Mouse (Mus musculus): ENCODE results near the gene Cldn4.
A peak's percentile ranks its signal among the peaks of the same experiment; 100 is the strongest.
"Not testable (repeated sequence)": the region's sequence is repeated elsewhere in the genome, so short reads cannot be mapped to it uniquely, and the experiment has no call there.

Gene Cldn4

DNA sequence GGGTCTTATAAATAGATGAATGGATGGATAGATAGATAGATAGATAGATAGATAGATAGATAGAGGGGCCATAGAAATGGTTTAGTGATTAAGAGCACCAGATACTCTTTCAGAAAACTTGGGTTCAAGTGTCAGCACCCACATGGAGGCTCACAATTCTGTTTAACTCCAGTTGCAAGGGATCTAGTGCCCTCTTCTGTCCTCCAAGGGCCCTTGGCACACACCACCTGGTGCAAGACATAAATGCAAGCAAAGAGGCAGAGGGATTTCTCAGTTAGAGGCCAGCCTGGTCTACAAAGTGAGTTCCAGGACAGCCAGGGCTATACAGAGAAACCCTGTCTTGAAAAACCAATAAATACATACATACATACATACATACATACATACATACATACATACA is 17.9 kb upstream of the Cldn4 start:
- DNase-seq (ENCODE audit: low read depth, low spot score) = not testable (repeated sequence)

DNA sequence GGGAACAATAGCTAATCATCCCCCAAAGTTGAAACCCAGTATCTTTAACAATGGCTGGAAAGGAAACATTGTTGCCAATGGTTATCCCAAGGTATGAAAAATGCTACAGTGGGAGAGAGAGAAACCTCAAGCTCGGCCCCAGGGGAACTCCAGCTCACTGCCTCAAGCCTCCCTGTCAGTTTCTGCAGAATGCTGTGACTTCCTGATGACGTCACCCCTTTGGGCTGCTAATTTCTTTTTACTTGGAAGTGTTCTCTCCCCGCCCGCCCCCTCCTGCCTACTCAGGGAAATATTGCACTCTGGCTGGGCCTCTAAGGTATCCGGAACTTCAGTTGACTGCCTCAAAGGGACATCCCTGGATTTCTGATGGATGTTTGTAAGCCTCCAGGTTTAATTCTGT is 16.8 kb upstream of the Cldn4 start:
- no peak for DNase-seq (ENCODE audit: low read depth, low spot score)

DNA sequence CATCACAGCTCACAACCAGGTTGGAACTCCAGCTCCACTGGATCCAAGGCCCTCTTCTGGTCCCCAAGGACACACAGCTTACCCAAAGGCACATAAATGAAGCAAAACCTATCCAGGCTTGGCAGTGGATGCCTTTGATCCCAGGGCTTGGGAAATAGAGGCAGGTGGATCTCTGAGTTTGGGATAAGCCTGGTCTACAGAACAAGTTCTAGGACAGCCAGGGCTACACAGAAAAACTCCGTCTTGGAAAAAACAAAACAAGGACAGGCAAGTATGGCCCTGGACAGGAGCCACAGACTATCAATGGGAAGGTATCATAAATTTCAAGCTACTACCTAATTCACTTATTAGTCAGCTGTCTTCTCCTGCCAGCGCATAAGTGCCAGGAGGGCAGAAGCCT is 14.8 kb upstream of the Cldn4 start:
- no peak for DNase-seq (ENCODE audit: low read depth, low spot score)

DNA sequence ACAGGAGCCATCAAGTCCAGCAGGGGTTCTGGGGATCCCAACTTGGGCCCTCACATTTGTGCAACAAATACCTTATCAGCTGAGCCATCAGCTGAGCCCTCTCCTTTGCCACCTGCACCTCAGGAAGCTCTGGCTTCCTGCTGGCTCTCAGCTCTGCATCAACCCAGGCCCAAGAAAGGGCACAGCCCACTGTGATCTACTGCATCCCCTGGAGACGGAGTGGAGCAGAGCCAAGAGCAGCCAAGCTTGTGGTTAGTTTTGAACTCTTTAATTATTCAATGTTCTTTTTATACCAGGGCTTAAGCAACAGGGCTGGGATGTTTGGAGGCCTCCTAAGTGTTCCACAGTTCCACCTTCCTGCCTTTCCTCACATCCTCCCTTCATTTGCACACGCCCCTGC is 13.7 kb upstream of the Cldn4 start:
- DNase-seq (ENCODE audit: low read depth, low spot score) = no peak

DNA sequence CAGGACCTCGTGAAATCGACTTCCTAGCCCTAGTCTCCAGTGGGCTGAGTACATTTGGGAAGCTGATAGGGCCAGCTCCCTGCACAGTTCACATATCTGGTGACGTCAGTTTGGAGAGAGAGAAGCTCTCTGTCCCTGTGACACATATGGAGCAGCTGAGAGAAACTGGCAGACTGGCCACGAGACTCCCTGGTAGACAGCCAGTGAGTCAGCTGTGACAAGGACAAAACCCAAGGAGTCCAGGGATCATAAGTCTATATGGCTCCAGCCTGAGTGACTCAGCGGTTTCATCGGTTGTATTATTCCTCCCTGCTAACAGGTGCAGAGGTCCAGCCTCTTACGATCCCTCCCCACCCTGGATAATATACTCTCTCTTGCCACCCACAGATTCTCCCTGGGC is 12.4 kb upstream of the Cldn4 start:
- no peak for DNase-seq (ENCODE audit: low read depth, low spot score)

DNA sequence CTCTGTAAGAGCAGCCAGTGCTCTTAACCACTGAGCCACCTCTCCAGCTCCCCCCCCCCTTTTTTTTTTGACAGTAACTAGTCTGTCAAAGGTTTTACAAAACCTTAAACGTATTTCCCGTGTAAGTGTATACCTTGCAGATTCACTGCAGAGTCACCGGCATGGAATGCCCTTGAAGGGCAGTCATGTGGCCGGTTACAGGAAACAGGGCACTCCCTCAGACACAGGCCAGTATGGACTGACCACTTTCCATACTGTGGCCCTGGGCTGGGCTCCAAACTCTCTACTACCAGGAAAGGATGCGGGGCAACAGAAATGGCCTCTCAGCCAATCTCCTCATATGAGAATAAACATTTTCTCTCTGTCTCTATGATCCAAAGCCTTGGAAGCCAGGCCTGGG is 8.8 kb upstream of the Cldn4 start:
- no peak for DNase-seq (ENCODE audit: low read depth, low spot score)

DNA sequence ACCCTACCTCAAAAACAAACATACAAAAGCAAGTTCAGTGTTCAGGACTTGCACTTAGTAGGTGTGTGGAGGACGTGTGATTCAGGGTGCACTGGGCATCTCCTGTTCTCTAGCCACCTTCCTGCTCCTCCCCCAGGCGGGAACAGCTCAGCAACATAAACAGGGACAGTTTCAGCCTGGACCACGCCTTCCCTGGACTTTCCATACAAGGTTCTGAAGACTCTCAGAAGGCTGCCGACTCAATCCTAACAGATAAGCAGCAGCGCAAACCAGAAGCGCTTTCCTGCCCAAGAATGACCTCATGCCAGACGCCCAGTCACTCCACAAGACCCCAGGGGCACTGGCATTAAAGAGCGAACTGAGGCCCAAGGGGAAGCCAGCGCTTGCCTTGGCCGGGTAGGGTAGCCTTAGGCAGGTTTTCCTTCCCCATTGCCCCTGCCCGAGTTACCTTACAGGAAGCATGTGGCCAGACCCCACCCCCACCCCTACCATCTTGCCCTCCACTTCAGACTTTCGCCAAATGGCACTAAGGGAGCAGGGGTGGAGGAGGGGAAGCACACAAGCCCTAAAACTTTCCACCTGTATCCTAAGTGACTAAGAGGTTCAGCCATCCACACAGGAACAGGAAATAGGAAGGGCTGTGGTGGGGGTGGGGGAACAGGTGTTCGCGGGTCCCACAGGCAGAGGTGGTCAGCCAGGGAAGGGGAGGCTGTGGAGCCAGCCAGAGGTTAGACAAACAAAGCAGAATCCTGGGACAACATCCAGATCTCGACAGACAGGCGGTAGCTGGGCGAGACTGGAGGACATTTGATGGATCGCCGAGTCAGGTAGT is 4.5 kb upstream of the Cldn4 start:
- DNase-seq (ENCODE audit: low read depth, low spot score) = no peak

DNA sequence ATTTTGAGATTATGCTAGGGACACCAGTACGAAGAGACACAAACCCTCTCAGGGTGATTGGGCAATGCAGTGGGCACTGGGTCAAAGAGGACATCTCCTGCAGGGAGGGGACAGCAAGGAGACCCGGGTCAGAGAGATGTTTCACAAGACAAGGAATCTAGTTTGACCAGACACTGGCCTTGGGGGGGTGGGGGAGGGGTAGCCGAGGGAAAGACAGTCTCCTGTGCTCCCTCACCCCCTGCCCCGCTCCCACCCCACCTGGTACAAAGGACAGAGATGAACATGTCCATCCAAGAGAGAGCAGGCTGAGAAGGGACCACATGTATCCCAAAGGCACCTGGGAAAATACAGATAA is 1.3 kb upstream of the Cldn4 start:
- no peak for DNase-seq (ENCODE audit: low read depth, low spot score)

DNA sequence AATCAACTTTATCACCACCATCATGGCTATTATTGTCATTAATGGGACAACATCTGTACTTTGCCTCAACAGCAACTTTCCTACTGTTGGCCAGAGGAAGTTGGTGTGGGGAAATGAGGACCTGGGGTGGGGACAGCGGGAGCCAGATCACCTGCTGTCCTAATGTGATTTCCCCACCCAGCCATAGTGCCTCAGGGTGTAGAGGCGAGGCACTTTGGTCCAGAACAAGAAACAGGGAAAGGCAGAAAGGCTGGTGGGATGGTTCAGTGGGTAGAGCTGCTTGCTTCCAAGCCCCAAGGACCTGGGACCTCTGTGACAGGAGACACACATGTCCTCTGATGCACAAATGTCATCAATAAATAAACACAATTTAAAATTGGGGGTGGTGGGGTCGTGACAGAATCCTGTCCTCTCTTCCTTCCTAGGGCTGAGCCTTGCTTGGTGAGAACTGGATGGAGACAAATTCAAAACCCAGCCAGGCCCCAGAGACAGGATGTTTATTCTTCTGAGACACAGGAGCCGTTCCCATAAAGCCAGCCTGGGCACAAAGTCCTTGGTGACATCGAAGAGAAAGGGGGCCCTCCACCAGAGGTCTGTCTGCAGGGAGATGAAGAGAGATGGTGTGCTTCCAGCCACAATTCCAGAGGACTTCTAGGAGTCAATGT is 818 bp upstream of the Cldn4 start:
- no peak for DNase-seq (ENCODE audit: low read depth, low spot score)

DNA sequence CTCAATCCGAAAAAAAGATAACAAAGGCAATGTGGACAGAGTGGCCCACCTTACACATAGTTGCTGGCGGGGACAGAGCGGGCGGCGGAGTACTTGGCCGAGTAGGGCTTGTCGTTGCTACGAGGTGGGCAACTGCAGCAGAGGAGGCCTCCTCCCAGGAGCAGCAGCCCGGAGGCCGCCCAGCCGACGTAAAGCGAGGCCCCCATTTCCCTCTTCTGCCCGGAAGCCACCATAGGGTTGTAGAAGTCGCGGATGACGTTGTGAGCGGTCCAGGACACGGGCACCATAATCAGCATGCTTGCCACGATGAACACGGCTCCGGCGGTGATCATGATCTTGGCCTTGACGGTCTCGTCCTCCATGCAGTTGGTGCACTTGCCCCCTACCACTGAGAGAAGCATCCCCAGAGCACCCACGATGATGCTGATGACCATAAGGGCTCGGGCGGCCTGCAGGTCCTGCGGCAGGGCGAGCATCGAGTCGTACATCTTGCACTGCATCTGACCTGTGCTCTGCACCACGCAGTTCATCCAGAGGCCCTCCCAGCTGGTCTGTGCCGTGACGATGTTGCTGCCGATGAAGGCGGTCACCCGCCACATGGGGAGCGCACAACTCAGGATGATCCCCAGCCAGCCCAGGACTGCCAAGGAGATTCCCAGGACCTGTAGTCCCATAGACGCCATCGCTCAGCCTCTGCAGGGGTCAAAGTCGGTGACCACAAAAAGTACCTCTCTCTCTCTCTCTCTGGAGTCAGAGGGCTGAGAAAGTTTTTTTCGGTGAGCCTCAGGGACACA is 474 bp downstream of the Cldn4 start:
- DNase-seq (ENCODE audit: low read depth, low spot score) = no peak

DNA sequence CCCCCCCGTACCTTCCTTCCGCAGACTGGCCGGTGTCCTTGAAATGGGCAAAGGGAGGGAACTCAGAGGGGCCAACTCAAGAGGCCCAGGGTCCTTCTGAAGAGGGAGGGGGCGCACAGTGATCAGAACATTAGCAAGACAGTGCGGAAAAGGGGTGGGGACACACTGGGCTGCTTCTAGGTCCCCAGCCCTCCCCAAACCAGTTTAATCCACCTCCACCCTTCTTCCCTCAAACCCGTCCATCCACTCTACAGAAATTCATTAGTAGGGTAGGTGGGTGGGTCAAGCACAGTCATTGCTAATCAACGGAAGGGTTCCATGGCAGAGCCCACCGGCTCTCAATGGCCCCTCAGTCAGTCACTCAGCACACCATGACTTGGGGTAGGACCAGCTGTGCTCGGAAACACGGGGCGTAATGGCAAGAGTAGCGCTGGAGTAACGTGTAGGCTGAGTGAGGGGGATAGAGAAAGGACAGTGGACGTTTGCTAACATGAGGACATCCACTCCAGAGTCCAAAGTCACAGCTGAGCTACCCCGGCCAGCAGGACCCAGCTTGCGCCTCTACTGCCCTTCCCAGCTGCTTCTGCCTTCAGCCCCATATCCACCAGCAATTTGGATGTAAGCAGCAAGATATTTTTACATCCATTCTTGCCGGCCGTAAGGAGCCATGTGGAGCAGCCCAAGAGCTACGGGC is 1.3 kb downstream of the Cldn4 start:
- DNase-seq (ENCODE audit: low read depth, low spot score) = no peak

DNA sequence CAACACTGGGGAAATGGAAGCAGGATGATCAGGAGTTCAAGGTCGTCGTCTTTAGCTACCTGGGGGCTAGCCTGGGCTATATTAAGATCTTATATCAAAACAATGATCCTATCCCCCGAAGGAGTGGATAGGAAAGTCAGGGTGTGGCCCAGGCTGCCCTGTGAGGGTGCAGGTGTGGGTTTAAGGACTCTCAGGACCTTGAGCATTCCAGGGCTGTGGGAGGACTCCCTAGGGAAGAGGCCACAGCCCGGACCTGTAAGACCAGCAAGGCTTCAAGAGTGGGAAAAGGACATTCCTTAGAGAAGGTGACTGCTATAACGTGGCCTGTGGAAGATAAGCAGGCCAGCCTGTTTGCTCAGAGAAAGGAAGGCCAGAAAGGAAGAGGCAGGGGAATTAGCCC is 2.6 kb downstream of the Cldn4 start:
- DNase-seq (ENCODE audit: low read depth, low spot score) = no peak

DNA sequence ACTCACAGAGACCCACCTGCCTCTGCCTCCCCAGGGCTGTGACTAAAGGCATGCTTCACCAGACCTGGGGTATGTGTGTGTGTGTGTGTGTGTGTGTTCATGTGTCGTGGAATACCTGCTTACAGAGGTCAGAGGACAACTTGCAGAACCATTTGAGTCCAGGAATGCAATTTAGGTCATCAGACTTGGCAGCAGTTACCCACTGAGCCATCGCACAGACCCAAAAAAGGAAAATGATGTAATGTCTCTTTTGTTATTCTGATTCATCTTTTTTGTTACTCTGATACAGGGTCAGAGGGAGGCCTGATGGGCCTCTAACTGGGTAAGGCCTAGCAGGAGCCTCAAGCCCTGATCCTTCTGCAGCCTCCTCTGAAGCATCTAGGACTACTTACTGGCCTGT is 4.0 kb downstream of the Cldn4 start:
- no peak for DNase-seq (ENCODE audit: low read depth, low spot score)

DNA sequence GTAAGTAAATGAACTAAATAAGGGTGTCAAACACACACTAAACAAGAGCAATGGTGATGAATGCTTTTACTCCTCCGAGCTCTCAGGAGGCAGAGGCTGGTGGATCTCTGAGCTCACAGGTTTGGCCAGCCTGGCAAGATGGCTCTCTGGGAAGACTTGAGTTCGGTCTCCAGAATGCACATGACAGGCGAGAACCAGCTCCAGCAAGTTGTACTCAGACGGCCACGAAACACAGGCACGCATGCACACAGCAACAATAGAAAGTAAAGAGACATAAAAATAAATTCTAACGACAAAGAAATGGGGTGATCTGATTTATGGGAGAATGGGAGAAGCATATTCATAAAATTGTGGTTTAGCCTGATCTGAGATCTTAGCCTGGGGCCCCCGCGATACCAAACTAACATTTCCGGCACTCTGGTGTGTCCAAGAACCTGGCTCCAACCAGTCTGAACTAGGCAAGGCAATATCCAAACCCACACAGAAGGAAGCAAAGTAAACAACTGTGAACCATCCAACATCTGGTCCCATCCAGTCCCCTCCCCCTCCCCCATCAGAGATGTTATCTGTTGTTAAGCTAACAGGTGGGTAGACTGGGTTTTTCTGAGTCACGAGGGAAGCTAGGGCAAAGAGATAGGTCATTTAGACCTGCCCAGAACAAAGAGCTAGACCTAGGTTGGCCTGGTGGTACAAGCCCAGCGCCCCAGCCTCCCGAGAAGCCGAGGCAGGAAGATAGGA is 5.1 kb downstream of the Cldn4 start:
- peak; percentile 89 for DNase-seq (ENCODE audit: low read depth, low spot score)

DNA sequence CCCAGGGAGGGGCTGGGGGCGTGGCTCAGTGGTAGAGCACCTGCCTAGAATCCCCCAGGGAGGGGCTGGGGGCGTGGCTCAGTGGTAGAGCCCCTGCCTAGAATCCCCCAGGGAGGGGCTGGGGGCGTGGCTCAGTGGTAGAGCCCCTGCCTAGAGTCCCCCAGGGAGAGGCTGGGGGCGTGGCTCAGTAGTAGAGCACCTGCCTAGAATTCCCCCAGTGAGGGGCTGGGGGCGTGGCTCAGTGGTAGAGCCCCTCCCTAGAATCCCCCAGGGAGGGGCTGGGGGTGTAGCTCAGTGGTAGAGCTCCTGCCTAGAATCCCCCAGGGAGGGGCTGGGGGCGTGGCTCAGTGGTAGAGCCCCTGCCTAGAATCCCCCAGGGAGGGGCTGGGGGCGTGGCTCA is 7.2 kb downstream of the Cldn4 start:
- DNase-seq (ENCODE audit: low read depth, low spot score) = not testable (repeated sequence)

DNA sequence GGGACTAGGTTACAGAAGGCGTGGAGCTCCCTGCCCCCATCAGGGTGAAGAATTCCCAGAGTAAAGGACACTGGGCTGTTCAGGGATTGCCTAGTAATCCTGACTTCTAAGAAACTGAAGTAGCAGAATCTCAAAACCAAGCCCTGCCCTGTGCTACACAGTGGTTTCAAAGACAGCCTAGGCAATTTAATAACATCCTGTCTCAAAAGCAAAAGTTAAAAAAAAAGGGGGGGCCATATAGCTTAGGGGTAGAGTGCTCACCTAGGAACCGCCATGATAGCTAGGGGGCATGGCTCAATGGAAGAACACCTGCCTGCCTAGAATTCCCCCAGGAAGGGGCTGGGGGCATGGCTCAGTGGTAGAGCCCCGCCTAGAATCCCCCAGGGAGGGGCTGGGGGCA is 7.7 kb downstream of the Cldn4 start:
- no peak for DNase-seq (ENCODE audit: low read depth, low spot score)

DNA sequence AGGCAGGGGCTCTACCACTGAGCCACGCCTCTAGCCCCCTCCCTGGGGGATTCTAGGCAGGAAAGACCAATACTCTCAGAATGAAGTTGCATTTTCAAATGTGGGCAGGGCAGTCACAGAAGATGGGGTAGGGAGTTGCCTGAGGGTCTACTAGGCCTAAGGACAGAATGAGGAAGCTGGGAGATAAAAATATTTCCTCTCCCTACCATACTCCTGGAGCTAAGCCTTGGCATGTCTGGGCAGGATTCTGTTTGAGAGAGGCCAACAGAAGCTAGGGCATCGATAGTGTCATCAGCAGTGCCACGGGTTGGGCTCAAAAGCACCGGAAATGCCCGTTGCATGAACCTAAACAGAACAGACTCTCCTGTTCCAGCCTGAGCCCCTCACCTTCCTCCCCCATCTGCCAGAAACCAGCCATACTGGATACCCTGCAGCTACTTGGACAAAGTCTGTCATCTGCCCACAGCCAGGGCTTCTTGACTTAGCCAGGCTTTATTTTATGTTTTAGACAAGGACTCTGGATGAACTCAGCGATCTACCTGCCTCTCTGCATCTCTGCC is 10.0 kb downstream of the Cldn4 start:
- no peak for DNase-seq (ENCODE audit: low read depth, low spot score)

DNA sequence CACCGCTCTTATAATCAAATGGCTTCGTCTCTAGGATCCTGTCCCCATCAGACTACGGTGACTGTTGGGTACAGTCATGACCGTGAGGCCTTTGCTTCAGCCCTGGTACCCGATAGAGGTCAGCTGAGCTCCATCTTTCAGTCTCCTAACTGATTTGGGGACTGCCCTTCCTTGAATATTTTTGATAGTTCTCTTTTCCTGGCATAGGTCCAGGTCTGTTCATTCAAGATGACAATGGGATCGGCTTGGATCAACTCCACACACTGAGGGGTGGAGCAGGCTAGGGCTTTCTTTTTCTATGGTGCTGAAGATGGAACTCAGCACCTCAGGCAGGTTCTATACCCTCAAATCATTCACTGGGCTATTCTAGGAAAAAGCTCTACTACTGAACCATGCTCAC is 10.7 kb downstream of the Cldn4 start:
- DNase-seq (ENCODE audit: low read depth, low spot score) = no peak

DNA sequence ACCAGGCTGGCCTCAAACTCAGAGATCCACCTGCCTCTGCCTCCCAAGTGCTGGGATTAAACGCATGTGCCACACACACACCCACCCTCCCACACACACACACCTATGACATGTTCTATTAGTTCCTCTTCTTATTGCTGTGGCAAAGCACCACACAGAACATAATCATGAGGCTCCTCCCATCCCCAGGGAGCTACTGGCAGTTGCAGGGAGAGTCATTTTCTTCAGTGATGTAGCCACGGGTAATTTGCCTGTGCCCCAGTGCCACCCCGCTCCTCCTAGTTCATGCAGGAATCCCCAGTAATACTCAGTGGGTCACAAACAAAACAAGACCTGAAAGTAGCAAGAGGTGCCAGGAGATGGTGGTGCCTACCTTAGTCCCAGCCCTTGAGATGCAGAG is 12.1 kb downstream of the Cldn4 start:
- no peak for DNase-seq (ENCODE audit: low read depth, low spot score)

DNA sequence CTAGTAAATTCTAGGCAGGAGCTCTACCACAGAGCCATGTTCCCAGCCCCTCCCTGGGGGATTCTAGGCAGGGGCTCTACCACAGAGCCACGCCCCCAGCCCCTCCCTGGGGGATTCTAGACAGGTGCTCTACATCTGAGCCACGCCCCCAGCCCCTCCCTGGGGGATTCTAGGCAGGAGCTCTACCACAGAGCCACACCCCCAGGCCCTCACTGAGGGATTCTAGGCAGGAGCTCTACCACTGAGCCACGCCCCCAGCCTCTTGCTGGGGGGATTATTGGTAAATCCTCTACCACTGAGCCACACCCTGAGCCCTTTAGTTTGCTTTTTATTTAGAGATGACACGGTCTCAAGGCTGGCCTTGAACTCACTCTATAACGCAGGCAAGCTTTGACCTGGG is 13.0 kb downstream of the Cldn4 start:
- DNase-seq (ENCODE audit: low read depth, low spot score) = not testable (repeated sequence)

DNA sequence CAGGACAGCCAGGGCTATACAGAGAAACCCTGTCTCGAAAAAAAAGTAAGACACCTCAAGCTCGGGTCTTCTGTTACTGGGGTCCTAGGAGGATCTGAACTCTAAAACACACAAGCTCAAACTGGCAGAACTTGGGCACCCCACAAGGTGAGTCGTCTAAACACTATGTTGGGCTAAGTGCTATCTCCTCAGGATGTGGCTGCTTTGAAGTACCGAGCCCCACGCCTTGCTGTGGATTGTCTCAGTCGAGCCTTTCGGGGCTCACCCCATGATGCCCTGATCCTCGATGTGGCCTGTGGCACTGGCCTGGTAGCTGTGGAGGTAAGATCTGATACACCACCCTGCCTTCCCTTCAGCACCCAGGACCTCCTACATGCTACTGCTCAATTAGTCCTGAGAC is 13.5 kb downstream of the Cldn4 start:
- no peak for DNase-seq (ENCODE audit: low read depth, low spot score)

Measured in WW6 (cell line).